Mouse (Mus musculus): ENCODE results near the gene Frat1.
A peak's percentile ranks its signal among the peaks of the same experiment; 100 is the strongest.

DNA sequence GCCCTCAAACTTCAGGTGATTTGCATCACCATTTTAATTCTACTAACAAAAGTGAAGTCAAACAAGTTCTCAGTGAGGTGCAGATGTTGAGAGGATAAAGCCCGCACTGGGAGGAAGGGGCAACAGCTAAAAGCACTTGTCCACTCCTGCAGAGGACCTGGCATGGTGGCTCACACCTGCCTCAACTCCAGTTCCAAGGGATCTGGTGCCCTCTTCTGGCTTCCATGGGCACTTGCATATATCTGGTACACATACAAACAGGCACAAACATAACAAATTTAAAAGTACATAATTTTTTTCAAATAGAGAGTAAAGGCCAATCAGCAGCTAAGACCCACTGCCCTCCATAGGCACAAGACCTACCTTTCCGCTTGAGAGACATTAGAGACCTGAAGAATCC is 38.4 kb upstream of the Frat1 start:
- TF ChIP-seq CTCF (IDR thresholded peaks at IDR 0.05; ENCODE audit: extremely low read depth, insufficient read depth, low read length) (0 out of 2 replicates have a peak, but pooled peaks have one; percentile 6), POLR2A (IDR thresholded peaks at IDR 0.05; ENCODE audit: extremely low read depth, insufficient read depth, low read length) (no peak)

Measured in cortical plate, adult 2 months (tissue).